Mouse (Mus musculus) lung, adult 18-20 months (tissue): Measurements from ENCODE around the gene Cog6.

Experiments used
- DNase-seq, 2 experiments: peaks; one replicate each; pipeline ENCODE4 v3.0.0; 2022; ENCODE audit warnings: mixed read lengths in 2 of 2

Gene Cog6

GRCm38 (mm10) chr3:52962391-52962790 lies 54.6 kb downstream of the Cog6 start:
- DNase-seq: no peak

- DNase-seq: no peak
Measured at GRCm38 (mm10) chr3:52961661-52962060, 55.4 kb downstream of the Cog6 start.

DNA sequence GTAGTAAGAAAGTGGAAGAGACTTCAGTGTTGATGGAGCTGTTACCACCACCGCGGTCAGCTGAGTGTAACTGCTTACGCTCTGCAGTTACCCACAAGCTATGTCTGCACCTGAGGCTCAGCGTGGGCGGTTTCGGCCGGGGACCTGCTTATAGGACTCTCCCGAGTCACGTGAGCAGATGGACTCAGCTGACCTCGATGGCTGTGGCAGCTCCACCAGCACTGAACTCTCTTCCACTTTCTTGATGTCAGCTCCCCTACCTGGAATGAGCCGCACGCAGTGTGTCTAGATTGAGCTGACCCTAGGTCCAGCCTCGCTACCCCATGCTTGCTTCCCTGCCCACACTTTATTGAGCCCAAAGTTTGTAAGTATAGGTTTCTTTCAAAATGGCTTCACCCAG lies 56.1 kb downstream of the Cog6 start:
- DNase-seq: no peak

DNA sequence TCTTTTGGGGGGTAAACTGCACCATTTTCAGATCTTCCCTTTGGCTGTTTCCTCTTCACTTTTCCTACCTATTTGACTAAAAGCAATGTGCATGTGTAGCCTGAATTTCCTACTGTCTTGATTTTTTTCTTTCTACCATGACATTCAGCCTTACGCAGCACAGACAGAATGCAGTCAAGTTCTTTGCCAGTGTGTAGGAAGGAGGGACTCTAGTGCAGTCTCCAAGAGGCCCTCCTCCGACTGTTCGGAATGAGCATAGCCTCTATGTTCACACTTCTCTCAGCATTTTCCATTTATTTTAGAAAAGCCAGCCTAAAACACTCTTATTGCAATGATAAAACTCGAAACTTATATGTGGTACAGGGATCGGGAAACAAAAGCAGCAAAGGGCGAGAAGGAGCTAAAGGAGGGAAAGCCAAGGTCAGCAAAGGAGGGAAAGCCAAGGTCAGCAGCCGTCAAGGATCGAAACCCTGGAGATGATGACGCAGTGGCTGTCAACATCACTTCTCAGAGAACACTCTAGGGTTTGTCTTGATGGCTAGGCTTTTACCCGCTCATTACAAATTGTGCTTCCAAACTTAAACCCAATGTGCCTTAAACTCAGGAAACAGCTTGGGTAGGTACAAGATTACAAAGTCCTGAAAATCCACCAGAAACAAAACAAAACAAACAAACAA lies 58.5 kb downstream of the Cog6 start:
- no peak for DNase-seq

DNA sequence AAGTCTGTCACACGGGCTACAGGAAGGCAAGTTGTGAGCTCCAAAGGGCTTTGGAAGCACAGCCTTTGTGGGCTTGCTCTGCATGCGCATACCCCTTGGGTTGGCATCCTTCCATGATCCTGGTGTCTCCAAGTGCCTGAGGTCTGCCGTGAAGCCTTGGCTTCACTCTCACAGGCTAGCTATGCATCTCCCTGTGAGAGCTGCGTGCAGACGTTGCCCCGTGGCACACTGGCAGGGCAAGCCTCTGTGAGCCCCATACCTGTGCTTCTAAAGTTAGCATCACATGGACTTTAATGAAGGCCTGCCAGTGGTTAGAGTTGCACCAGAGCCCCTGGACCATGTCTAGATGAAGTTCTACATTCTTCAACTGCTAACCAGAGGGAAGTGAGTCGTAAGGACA lies 59.2 kb downstream of the Cog6 start:
- no peak for DNase-seq

GRCm38 (mm10) chr3:52956236-52956635 lies 60.8 kb downstream of the Cog6 start:
- no peak for DNase-seq

DNA sequence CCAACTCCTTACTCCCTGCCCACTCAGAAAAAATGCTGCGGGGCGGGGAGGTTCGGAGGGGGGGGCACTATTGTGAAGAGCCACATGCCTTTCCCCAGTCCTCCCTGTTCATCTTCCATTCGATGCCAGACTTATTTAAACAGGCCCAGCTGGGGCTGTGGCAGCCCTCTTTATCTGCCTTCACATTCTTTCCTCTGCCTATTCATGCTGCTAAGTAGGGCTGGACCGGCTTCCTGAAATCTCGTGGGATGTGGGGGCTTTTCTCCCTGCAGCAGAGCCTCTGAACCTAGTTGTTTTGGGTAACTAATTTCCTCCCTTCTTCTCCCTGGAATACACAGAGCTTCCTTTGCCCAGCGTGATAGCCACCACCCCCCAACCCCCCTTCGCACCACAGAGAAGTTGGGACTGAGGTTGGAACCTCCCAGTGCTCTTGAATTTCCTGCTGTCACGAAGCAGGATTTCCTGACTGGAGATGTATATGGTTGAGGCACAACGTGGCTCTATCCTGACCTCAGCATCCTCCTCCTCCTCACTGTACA lies 61.5 kb downstream of the Cog6 start:
- DNase-seq: peak; percentile 41 to 52

GRCm38 (mm10) chr3:52954656-52955055 lies 62.4 kb downstream of the Cog6 start:
- DNase-seq: peak in 1 of 2 experiments; percentile 34

- DNase-seq: no peak
Measured at GRCm38 (mm10) chr3:52953831-52954230, 63.2 kb downstream of the Cog6 start.

DNA sequence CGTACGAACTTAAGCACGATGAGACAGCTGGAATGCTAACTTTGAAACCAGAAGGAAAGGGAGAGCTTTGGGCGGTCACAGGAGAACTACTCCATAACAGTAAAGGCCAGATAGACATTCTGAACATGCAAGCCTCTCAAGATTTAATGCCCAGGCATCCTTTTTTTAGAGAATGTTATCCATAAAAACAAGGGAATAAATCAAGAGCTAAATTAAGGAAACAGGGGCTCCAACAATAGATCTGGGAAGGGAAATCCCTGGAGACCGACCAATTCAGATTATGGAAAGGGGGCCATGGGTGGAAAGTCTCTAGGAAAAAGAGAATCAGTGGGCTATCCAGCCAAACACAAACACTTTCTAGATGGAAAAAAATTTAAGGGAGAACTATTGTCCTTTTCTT lies 68.2 kb downstream of the Cog6 start:
- DNase-seq: no peak

GRCm38 (mm10) chr3:52947444-52947843 lies 69.6 kb downstream of the Cog6 start:
- DNase-seq: no peak

DNA sequence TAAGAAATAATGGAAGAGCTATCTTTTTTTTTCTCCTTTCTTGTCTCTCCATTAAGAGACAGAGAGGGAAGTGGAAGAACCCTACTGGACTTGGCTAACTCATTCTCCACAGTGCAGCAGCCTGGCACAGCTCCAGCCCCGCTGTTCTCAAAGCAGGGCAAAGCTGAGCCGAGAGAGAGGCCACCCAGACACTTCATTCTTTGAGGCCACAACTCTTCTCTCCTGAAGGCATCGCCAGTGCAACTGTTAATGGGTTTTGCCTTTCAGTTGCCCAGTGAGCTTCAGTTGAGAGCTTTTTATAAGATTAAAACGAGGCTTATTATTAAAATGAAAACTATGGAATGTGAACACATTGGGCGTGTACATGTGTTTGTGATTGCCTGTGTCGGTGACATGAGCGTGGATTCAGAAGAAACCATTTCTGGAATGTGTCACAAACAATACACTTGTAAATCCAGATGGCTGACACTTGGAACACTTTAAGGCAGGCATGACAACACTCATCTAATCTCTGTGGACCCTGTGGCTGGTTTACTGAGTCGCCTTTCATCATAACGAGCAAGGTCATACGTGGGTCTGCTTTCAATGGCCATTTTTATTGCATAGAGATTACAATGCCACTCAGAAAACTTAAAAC lies 76.1 kb downstream of the Cog6 start:
- peak in 1 of 2 experiments; percentile 41 for DNase-seq

- DNase-seq: peak; percentile 60 to 77
Measured at GRCm38 (mm10) chr3:52938398-52938797, 78.6 kb downstream of the Cog6 start.

DNA sequence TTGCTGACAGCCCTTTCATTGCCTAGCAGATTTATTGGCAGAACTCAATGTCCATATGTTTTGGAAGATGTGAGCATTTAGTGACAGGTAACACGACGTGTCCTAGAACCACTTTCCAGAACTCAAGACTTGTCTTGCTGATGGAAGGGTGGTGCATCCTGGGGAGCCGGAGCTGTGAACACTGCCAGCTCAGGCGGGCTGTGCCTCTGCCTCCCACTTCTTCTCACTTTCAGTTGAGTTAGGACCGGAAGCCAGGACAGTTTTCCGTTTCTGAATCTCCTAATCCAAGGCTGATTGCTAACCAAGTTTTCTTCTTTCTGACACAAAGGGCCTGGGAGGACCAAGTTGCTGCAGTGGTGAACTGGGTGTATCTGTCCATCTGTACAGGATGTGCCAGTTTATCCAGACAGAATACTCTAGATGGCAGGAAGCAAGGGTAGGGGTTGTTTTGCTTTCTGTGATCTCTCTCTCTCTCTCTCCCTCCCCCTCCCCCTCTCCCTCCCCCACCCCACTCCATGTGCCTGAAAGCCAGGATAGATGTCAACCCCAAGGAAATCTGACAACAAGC lies 79.2 kb downstream of the Cog6 start:
- DNase-seq: peak in 1 of 2 experiments; percentile 49

DNA sequence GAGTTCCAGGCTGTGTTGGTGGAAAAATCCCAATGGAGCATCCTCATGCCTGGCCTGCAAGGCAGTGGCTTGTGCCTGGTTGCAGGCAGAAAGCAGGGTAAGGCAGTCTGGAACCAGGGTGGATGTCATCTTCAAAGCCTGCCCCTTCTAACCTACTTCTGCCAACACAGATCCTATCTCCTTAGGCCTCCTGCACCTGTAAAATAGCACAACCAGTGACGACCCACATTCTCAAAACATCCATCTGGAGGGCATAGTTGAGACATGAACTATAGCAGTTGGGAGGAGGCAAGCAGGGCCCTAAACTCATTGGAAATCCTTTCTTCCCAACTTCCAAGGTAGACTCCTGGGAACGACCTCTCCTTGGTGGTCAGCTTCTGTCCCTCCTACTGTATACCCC lies 85.1 kb downstream of the Cog6 start:
- no peak for DNase-seq
